Mouse (Mus musculus): Measurements from ENCODE around the gene Pros1. TPM values are rescaled to one million over a fixed set of nuclear protein-coding genes. Genes with fewer than 3 reads are reported as not detected.

Gene Pros1
- polyA plus RNA-seq, 1 experiment from 2014 or later, result 13.0 TPM

DNA sequence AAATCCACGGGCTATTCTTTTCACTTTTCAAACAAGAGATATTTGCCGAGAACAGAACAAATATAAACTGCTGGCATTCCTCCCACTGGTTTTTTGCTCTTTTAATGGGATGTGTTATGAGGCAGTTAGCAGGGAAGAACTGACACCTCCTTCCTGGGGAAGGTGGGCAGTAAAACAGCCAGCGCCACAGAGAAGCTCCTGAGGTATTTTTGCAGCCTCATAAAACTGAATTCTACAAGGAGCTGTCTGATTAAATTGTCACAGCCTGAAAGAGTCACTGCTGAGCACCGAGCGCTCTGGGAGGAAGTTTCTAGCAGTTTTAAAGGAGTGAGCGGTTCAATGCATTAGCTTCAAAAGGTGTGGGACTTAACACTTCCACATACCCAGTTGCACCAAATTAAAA lies 110.3 kb downstream of the Pros1 start:
- Histone ChIP-seq H3K27me3 (no peaks in the 10 kb centered on the region), H3K36me3 (replicated peaks) (no peaks in the 10 kb centered on the region), H3K9ac (no peak overlapping the region), H3K4me2 (no peak overlapping the region), H3K4me3 (replicated peaks) (no peak overlapping the region), H3K9me3 (no peaks in the 10 kb centered on the region), H3K4me1 (no peaks in the 10 kb centered on the region), H3K27ac (no peak overlapping the region)
- WGBS, result 89% methylated on average over 6 of the region's 6 CpGs
- no peak for ATAC-seq (ENCODE audit: low FRiP score)

- Histone ChIP-seq H3K9ac (no peak overlapping the region), H3K4me2 (no peak overlapping the region), H3K27ac (no peak overlapping the region), H3K4me3 (replicated peaks) (no peak overlapping the region), H3K27me3 (no peaks in the 10 kb centered on the region), H3K4me1 (no peaks in the 10 kb centered on the region), H3K36me3 (replicated peaks) (no peaks in the 10 kb centered on the region), H3K9me3 (no peaks in the 10 kb centered on the region)
- peak; percentile 87; the same call in 1 of the 2 replicates for ATAC-seq (ENCODE audit: low FRiP score)
- WGBS, result 41% methylated on average over 1 of the region's 1 CpGs
Observed at GRCm38 (mm10) chr16:62971673-62972332, 117.7 kb downstream of the Pros1 start.

DNA sequence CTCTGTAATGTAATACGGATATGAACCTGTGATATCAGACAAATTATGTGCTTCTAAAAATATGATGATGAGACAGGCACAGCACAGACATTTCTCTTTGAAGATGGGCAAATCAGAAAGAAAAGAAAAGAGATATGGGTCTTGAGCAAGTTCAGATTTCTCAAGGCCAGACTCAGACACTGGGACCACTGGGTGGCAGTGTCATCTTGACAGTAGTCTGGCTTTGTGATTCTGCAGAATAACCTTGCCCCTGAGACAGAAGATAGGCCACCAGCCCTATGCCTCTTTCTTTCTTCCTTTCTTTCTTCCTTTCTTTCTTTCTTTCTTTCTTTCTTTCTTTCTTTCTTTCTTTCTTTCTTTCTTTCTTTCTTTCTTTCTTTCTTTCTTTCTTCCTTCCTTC lies 120.8 kb downstream of the Pros1 start:
- H3K4me3 ChIP-seq (replicated peaks), result no peak overlapping the region
- H3K4me2 ChIP-seq, result no peak overlapping the region
- no peaks in the 10 kb centered on the region for H3K27me3 ChIP-seq
- H3K4me1 ChIP-seq, result no peaks in the 10 kb centered on the region
- ATAC-seq (ENCODE audit: low FRiP score), result no peak
- H3K36me3 ChIP-seq (replicated peaks), result no peaks in the 10 kb centered on the region
- H3K9ac ChIP-seq, result no peak overlapping the region
- 84% methylated on average over 1 of the region's 1 CpGs for WGBS
- no peaks in the 10 kb centered on the region for H3K9me3 ChIP-seq
- H3K27ac ChIP-seq, result no peak overlapping the region

Small RNA genes lying within 50 kb of the gene (microRNA-seq; reads per million reads assigned to microRNA genes)
- not detected for gene Gm25986

Other genes starting within 250 kb of the Pros1 start
- 12.5 and 12.6 TPM in 2 replicates for gene Nsun3, start 67.5 kb upstream of the Pros1 start, polyA plus RNA-seq (2016; fragmentation: Nextera tagmentation; extraction: Ambion mirVana)
- 0.64 TPM in 2 replicates for gene Stx19, start 39.6 kb upstream of the Pros1 start, polyA plus RNA-seq (2016; fragmentation: Nextera tagmentation; extraction: Ambion mirVana)
- 17.1 and 18.8 TPM in 2 replicates for gene Arl13b, start 7.3 kb upstream of the Pros1 start, polyA plus RNA-seq (2016; fragmentation: Nextera tagmentation; extraction: Ambion mirVana)